Mouse (Mus musculus) ES-E14 (cell line): Measurements from ENCODE around the gene Wap.

ENCODE experiments used
- CHD2 ChIP-seq: IDR thresholded peaks from 2 replicates; pipeline ENCODE4 v1.6.1; 2014; ENCODE audit warnings: mild to moderate bottlenecking, low read depth, low read length, inconsistent platforms
- HCFC1 ChIP-seq: IDR thresholded peaks from 2 replicates; pipeline ENCODE4 v1.6.1; 2012; ENCODE audit warnings: low read length, inconsistent platforms, borderline replicate concordance; ENCODE audit not compliant: insufficient read depth

- TF ChIP-seq HCFC1 (no peak), CHD2 (no peak)
Measured at GRCm38 (mm10) chr11:6596616-6597015, 41.8 kb downstream of the Wap start.
